Mouse (Mus musculus) spleen, adult 2 months (tissue): ENCODE results near the gene Fam43b.

Source experiments
- CTCF ChIP-seq: fragments of 200-500 bp; IDR thresholded peaks from 2 replicates; pipeline ENCODE4 v1.5.1; 2011; ENCODE audit warnings: mild to moderate bottlenecking, inconsistent platforms; ENCODE audit not compliant: insufficient read depth, insufficient read length, insufficient replicate concordance; ENCODE audit errors: extremely low read depth
- POLR2A ChIP-seq: fragments of 200-500 bp; IDR thresholded peaks from 2 replicates; pipeline ENCODE4 v1.6.1; 2011; ENCODE audit warnings: low read depth, low read length, inconsistent platforms

DNA sequence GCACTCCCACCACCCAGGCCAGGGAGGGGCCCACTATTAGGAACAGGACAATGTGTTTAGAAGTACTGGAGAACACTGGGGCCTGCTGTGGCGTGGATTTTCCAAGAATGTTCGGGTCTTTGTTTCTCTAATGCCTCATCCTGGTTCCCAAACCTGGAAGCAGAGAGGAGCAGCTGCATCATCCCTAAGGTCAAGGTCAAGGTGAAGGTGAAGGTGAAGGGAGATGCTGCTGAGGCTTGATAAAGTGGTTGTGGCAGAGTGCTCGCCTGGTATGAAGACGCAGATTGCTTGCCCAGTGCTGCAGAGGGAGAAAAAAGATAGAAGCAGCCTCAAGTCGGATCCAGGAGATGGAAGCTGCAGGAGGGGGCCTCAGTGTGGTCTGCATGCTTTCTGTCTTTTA lies 44.5 kb downstream of the Fam43b start:
- TF ChIP-seq POLR2A (no peak), CTCF (no peak)
